Mouse (Mus musculus) cortical plate, adult 2 months (tissue): Measurements from ENCODE around the gene Isoc2b. TPM values are rescaled to one million over a fixed set of nuclear protein-coding genes. Genes with fewer than 3 reads are reported as not detected.
"Not testable (repeated sequence)": the region's sequence is repeated elsewhere in the genome, so short reads cannot be mapped to it uniquely, and the experiment has no call there.

ENCODE experiments used
- H3K27ac ChIP-seq: fragments of 200-500 bp; 2 replicates; pipeline ENCODE4 v1.5.1; 2012; ENCODE audit warnings: low read length, control low read depth, inconsistent platforms; ENCODE audit not compliant: insufficient read depth
- H3K4me1 ChIP-seq: fragments of 200-500 bp; 2 replicates; pipeline ENCODE4 v1.6.1; 2011; ENCODE audit warnings: low read length; ENCODE audit not compliant: control insufficient read depth, insufficient read depth
- H3K4me3 ChIP-seq: fragments of 200-500 bp; 2 replicates; pipeline ENCODE4 v1.5.1; 2011; ENCODE audit warnings: mild to moderate bottlenecking, low read length, control low read depth; ENCODE audit not compliant: insufficient read depth
- CTCF ChIP-seq: fragments of 200-500 bp; IDR thresholded peaks from 2 replicates; pipeline ENCODE4 v1.5.1; 2011; ENCODE audit warnings: mild to moderate bottlenecking, control low read depth, low read length; ENCODE audit not compliant: insufficient read depth; ENCODE audit errors: extremely low read depth
- POLR2A ChIP-seq: fragments of 200-500 bp; IDR thresholded peaks from 2 replicates; pipeline ENCODE4 v1.6.1; 2011; ENCODE audit warnings: mild to moderate bottlenecking, low read length, control low read depth; ENCODE audit not compliant: insufficient read depth; ENCODE audit errors: extremely low read depth
- polyA plus RNA-seq: library from polyadenylated mRNA; depleted of rRNA; stranded (reverse); fragments of >200 nt; gene quantifications from 2 replicates; pipeline ENCODE4 v1.2.3, GENCODE M21; 2012

Isoc2b gene
- polyA plus RNA-seq, 1 experiment, result 15.7 TPM

GRCm38 (mm10) chr7:4902404-4902803 lies 32.3 kb upstream of the Isoc2b start:
- Histone ChIP-seq H3K4me3 (no peak overlapping the region), H3K4me1 (peaks cover 2% of the 10 kb centered on the region), H3K27ac (no peak overlapping the region)
- TF ChIP-seq POLR2A (no peak), CTCF (no peak)

- Histone ChIP-seq H3K27ac (no peak overlapping the region), H3K4me3 (no peak overlapping the region), H3K4me1 (peaks cover 2% of the 10 kb centered on the region)
- 0 out of 2 replicates have a peak, but pooled peaks have one; percentile 22 for TF ChIP-seq CTCF
- TF ChIP-seq POLR2A, result no peak
Measured at GRCm38 (mm10) chr7:4901171-4901570, 31.1 kb upstream of the Isoc2b start.

GRCm38 (mm10) chr7:4900523-4900851 lies 30.4 kb upstream of the Isoc2b start:
- TF ChIP-seq POLR2A, result no peak
- TF ChIP-seq CTCF, result no peak
- H3K4me1 ChIP-seq, result peaks cover 2% of the 10 kb centered on the region
- H3K4me3 ChIP-seq, result peak overlapping the region; percentile 10
- H3K27ac ChIP-seq, result no peak overlapping the region

- Histone ChIP-seq H3K27ac (no peak overlapping the region), H3K4me3 (peak overlapping the region; percentile 10), H3K4me1 (peaks cover 2% of the 10 kb centered on the region)
- no peak for TF ChIP-seq POLR2A
- no peak for TF ChIP-seq CTCF
Measured at GRCm38 (mm10) chr7:4899649-4900522, 29.8 kb upstream of the Isoc2b start.

- TF ChIP-seq POLR2A (no peak), CTCF (no peak)
- Histone ChIP-seq H3K27ac (no peak overlapping the region), H3K4me1 (peaks cover 2% of the 10 kb centered on the region)
Measured at GRCm38 (mm10) chr7:4898851-4899648, 29.0 kb upstream of the Isoc2b start.

GRCm38 (mm10) chr7:4895186-4895585 lies 25.1 kb upstream of the Isoc2b start:
- H3K27ac ChIP-seq, result no peak overlapping the region
- H3K4me1 ChIP-seq, result no peaks in the 10 kb centered on the region
- no peak for TF ChIP-seq CTCF
- no peak for TF ChIP-seq POLR2A
- no peak overlapping the region for H3K4me3 ChIP-seq

More at GRCm38 (mm10) chr7:4898851-4899648, 29.0 kb upstream of the Isoc2b start:
- peak overlapping the region; percentile 10; the same call in 1 of the 2 replicates for H3K4me3 ChIP-seq

GRCm38 (mm10) chr7:4886680-4887079 lies 16.6 kb upstream of the Isoc2b start:
- no peak for TF ChIP-seq CTCF
- no peak for TF ChIP-seq POLR2A
- Histone ChIP-seq H3K4me1 (no peaks in the 10 kb centered on the region), H3K4me3 (no peak overlapping the region), H3K27ac (no peak overlapping the region)

- not testable (repeated sequence) for H3K27ac ChIP-seq, H3K4me3 ChIP-seq, H3K4me1 ChIP-seq
Measured at GRCm38 (mm10) chr7:4879036-4879435, 9.0 kb upstream of the Isoc2b start.

- H3K27ac ChIP-seq, result no peak overlapping the region
- TF ChIP-seq POLR2A, result no peak
- no peak for TF ChIP-seq CTCF
- no peaks in the 10 kb centered on the region; the same call in 1 of the 2 replicates for H3K4me1 ChIP-seq
- no peak overlapping the region for H3K4me3 ChIP-seq
Measured at GRCm38 (mm10) chr7:4878186-4878585, 8.1 kb upstream of the Isoc2b start.

- Histone ChIP-seq H3K27ac (no peak overlapping the region), H3K4me3 (peak overlapping the region; percentile 80), H3K4me1 (no peaks in the 10 kb centered on the region; the same call in 1 of the 2 replicates)
- TF ChIP-seq POLR2A, result no peak
- no peak for TF ChIP-seq CTCF
Measured at GRCm38 (mm10) chr7:4877226-4877625, 7.2 kb upstream of the Isoc2b start.
